Mouse (Mus musculus) lung, postnatal 0 days (tissue): ENCODE results near the gene Mdga1. TPM values are rescaled to one million over a fixed set of nuclear protein-coding genes. Genes with fewer than 3 reads are reported as not detected.
A peak's percentile ranks its signal among the peaks of the same experiment; 100 is the strongest.

Experiments
- ATAC-seq: fragments of 200-750 bp; cut with Nextera tagmentation; 2 replicates; pipeline ENCODE4 v1.8.0; 2017; ENCODE audit warnings: moderate library complexity
- DNase-seq: peaks from one replicate; pipeline ENCODE4 v3.0.0-alpha.2; 2016; ENCODE audit warnings: low spot score
- H3K27ac ChIP-seq: fragments of 300-500 bp; sonication (generic); 2 replicates; pipeline ENCODE4 v1.5.1; 2014; ENCODE audit warnings: antibody characterized with exemption, mild to moderate bottlenecking, low read length, mixed read lengths
- H3K27me3 ChIP-seq: fragments of 300-500 bp; sonication (generic); replicated peaks from 2 replicates; pipeline ENCODE4 v1.6.1; 2014; ENCODE audit warnings: low read length, mixed read lengths; ENCODE audit not compliant: insufficient read depth
- H3K36me3 ChIP-seq: fragments of 300-500 bp; sonication (generic); 2 replicates; pipeline ENCODE4 v1.6.1; 2014; ENCODE audit warnings: low read length, mixed read lengths; ENCODE audit not compliant: insufficient read depth
- H3K4me1 ChIP-seq: fragments of 300-500 bp; sonication (generic); 2 replicates; pipeline ENCODE4 v1.6.1; 2014; ENCODE audit warnings: antibody characterized with exemption, low read depth, low read length, mixed read lengths; ENCODE audit not compliant: insufficient read depth
- H3K4me2 ChIP-seq: fragments of 300-500 bp; sonication (generic); replicated peaks from 2 replicates; pipeline ENCODE4 v1.6.1; 2014; ENCODE audit warnings: low read depth, mild to moderate bottlenecking, low read length, moderate library complexity, mixed read lengths
- H3K4me3 ChIP-seq: fragments of 300-500 bp; sonication (generic); 2 replicates; pipeline ENCODE4 v1.5.1; 2014; ENCODE audit warnings: low read depth, low read length
- H3K9ac ChIP-seq: fragments of 300-500 bp; sonication (generic); replicated peaks from 2 replicates; pipeline ENCODE4 v1.6.1; 2014; ENCODE audit warnings: low read depth, mild to moderate bottlenecking
- H3K9me3 ChIP-seq: fragments of 300-500 bp; sonication (generic); 2 replicates; pipeline ENCODE4 v1.6.1; 2016; ENCODE audit warnings: low read length, mixed read lengths
- CTCF ChIP-seq: IDR thresholded peaks from 2 replicates; pipeline ENCODE4 v1.5.1; 2016; ENCODE audit warnings: antibody characterized with exemption, mild to moderate bottlenecking
- EP300 ChIP-seq: IDR thresholded peaks from 2 replicates; pipeline ENCODE4 v1.6.1; 2016; ENCODE audit warnings: antibody characterized with exemption, mild to moderate bottlenecking, control low read depth
- WGBS: fragments of 180-500 bp; shearing (Covaris S2); extraction: QIAGEN DNeasy Blood & Tissue Kit; methylation state at CpG from one replicate; pipeline ENCODE4 v1.1.7; 2014; 5-methylcytosine and 5-hydroxymethylcytosine counted together
- polyA plus RNA-seq: library from polyadenylated mRNA; unstranded; fragments of >200 nt; fragmentation: Nextera tagmentation; extraction: Ambion mirVana; gene quantifications from 2 replicates; pipeline ENCODE4 v1.2.1, GENCODE M21; 2015

The Mdga1 gene
- polyA plus RNA-seq, 1 experiment from 2014 or later, result 3.2 TPM

DNA sequence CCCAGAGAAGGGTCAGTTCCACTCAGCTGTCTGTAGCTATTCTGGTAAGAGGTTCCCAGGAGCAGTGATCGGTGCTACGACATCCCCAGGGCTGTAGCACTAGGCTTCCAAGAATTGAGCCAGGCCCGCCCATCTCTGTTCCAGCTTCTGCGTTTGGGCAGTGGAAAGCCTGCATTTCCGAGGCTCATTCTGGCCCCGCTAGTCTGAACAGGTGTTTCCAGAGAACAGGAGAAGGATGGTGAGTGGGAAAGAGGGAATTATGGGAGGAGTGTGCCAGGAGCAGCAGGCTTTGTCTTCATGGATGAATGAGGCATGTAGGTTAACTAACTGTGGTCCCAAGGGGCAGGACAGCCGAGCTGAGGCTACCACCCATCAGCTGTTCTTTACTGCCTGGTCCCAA is 140.8 kb downstream of the Mdga1 start:
- DNase-seq, result no peak
- Histone ChIP-seq H3K4me1 (no peaks in the 10 kb centered on the region), H3K36me3 (no peaks in the 10 kb centered on the region), H3K9me3 (no peaks in the 10 kb centered on the region), H3K27ac (no peak overlapping the region), H3K27me3 (no peaks in the 10 kb centered on the region), H3K9ac (no peak overlapping the region), H3K4me3 (no peak overlapping the region), H3K4me2 (no peak overlapping the region)
- 65% methylated on average over 7 of the region's 7 CpGs for WGBS
- no peak for ATAC-seq
- TF ChIP-seq EP300, result no peak
- no peak for TF ChIP-seq CTCF

DNA sequence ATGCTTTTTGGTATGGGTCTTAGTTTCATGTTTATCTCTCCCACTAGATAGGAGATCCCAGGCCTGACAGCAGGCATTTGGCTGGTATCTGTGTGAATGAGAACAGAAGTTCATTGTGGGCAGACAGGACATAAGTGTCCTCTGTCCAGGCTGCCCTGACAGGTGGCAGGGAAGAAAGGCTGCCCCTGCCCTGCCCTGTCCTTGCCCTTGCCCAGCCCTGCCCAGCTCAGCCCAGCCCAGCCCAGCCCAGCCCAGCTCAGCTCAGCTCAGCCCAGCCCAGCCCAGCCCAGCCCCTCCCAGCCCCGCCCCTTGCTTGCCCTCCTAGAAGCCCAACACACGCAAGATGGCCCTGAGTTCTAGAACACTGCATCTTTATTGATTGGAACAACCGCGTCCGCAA is 142.3 kb downstream of the Mdga1 start:
- no peak for TF ChIP-seq CTCF
- no peak for TF ChIP-seq EP300
- 72% methylated on average over 4 of the region's 5 CpGs for WGBS
- no peaks in the 10 kb centered on the region for H3K9me3 ChIP-seq
- H3K4me1 ChIP-seq, result no peaks in the 10 kb centered on the region
- no peaks in the 10 kb centered on the region for H3K27me3 ChIP-seq
- H3K4me2 ChIP-seq, result no peak overlapping the region
- no peak overlapping the region for H3K27ac ChIP-seq
- ATAC-seq (no peak), DNase-seq (no peak)
- H3K9ac ChIP-seq, result no peak overlapping the region
- no peak overlapping the region for H3K4me3 ChIP-seq
- H3K36me3 ChIP-seq, result no peaks in the 10 kb centered on the region

DNA sequence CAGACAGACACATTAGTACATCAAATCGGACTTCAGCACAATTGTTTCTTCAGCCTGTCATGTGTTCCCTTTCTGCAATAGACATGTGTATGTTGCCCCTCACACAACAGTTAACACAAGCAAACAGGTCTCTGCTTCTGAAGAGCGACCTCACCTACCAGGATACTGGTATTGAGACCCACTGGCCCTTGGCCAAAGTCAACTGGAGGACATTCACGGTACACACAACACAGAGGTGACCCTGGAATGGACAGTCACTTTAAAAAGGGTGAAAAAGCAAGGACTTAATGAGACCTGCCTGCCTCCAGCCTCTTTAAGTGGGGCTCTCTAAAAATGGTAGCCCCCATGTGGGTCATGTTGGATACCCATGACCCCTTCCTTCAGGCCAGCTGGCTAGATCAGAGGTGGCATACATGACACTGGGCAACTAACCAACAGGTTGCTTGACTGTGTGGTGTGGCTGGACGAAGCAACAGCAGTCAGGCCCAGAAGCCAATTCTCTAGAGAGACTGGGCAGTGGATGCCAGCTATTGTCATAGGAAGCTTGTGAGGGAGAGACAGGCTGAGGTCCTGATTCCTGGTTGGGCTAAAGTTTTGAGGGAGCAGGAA is 145.3 kb downstream of the Mdga1 start:
- WGBS, result 58% methylated on average over 4 of the region's 4 CpGs
- Histone ChIP-seq H3K4me1 (no peaks in the 10 kb centered on the region), H3K36me3 (no peaks in the 10 kb centered on the region), H3K9ac (no peak overlapping the region), H3K4me2 (no peak overlapping the region), H3K27ac (no peak overlapping the region), H3K27me3 (no peaks in the 10 kb centered on the region), H3K9me3 (no peaks in the 10 kb centered on the region), H3K4me3 (no peak overlapping the region)
- ATAC-seq, result no peak
- DNase-seq, result no peak
- no peak for TF ChIP-seq EP300
- TF ChIP-seq CTCF, result no peak

DNA sequence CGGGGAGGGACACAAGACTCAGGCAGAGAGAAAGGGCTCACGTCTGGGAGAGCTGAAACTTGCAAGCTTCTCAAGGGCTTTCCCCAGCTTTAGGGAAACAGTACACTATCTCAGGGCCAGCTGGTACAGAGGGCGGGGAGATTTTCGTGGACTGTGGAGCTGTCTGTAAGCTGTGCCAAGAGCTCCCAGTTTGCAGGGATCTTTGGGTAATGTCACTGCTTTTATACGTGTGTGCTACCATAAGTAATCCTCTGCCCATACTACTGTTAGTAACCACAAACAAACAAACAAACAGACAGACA is 145.7 kb downstream of the Mdga1 start:
- ATAC-seq (no peak), DNase-seq (peak; percentile 44)
- Histone ChIP-seq H3K4me1 (no peaks in the 10 kb centered on the region), H3K27me3 (no peaks in the 10 kb centered on the region), H3K9me3 (no peaks in the 10 kb centered on the region), H3K4me2 (no peak overlapping the region), H3K36me3 (no peaks in the 10 kb centered on the region), H3K9ac (no peak overlapping the region), H3K4me3 (no peak overlapping the region), H3K27ac (no peak overlapping the region)
- 27% methylated on average over 5 of the region's 5 CpGs for WGBS
- TF ChIP-seq EP300 (no peak), CTCF (no peak)

DNA sequence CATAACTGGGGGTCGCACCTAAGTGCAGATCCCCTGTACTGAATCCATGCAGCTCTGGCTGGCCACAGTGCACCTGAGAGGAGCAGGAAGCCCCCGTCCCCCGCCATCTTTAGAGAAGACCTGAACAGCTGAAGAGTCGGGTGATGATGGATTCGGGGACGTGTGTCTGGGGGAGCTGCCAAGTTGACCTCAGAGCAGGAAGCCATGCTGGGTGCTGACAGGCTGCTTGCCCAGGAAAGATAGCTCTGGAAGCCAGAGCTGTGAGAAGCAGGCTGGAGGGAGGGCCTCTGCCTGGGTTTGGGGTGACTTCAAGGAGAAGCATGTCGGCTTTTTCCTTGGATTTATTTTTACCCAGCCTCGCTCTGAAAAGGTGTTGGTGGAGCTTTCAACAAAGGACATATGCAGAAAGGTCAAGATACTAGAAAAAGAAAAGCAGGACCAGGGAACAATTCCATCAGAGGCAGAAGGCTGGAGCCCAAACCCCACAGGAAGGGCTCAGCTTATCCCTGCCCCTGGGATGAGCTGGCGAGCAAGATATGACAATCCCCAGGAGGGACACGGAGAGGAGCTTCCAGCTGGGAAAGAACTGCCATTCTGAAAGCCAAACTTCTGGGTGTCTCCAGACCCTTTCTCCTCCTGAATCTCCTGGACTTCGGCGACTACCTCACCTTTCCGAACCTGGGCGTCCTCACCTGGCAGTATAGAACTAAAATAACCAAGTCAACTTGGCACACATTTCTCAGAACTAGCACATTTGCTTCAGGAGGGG is 146.3 kb downstream of the Mdga1 start:
- WGBS, result 53% methylated on average over 14 of the region's 14 CpGs
- ATAC-seq, result no peak
- no peak overlapping the region for H3K27ac ChIP-seq

DNA sequence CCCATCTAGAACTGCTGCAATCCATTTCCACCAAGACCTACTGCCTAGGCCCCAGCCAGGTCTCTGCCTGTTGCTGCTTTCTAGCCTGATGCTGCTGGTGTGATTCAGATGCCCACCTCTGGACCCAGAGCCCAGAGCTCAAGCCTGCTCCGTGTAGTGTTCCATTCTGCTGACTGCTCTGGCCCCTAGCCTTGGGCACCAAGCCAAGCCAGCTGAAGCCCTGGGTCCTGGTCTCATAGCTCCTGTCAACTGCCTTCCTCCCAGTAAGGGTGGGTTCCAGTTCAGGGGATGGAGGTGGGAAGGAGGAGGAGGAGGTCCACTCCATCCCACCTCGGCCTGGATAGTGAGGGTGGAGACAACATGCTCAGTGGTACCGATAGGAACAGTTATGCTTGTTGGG is 150.3 kb downstream of the Mdga1 start:
- Histone ChIP-seq H3K27me3 (no peaks in the 10 kb centered on the region), H3K36me3 (no peaks in the 10 kb centered on the region), H3K9ac (no peak overlapping the region), H3K27ac (no peak overlapping the region), H3K9me3 (no peaks in the 10 kb centered on the region), H3K4me3 (no peak overlapping the region), H3K4me2 (no peak overlapping the region), H3K4me1 (no peaks in the 10 kb centered on the region)
- 78% methylated on average over 3 of the region's 3 CpGs for WGBS
- no peak for TF ChIP-seq EP300
- no peak for TF ChIP-seq CTCF
- no peak for ATAC-seq
- no peak for DNase-seq

More for the DNA sequence above, 146.3 kb downstream of the Mdga1 start:
- TF ChIP-seq EP300, result no peak
- TF ChIP-seq CTCF, result no peak
- no peaks in the 10 kb centered on the region for H3K36me3 ChIP-seq
- no peak for DNase-seq
- no peak overlapping the region for H3K9ac ChIP-seq
- no peaks in the 10 kb centered on the region for H3K27me3 ChIP-seq
- no peak overlapping the region for H3K4me2 ChIP-seq
- H3K4me1 ChIP-seq, result no peaks in the 10 kb centered on the region
- H3K4me3 ChIP-seq, result no peak overlapping the region
- H3K9me3 ChIP-seq, result no peaks in the 10 kb centered on the region
